Mouse (Mus musculus) limb, embryonic 13.5 days (tissue): ENCODE measurements around the gene Dmc1. TPM values are rescaled to one million over a fixed set of nuclear protein-coding genes. Genes with fewer than 3 reads are reported as not detected.

Source experiments
- ATAC-seq: fragments of 200-750 bp; cut with Nextera tagmentation; 2 replicates; pipeline ENCODE4 v1.8.0; 2017; ENCODE audit warnings: low read depth, moderate number of reproducible peaks, moderate TSS enrichment; ENCODE audit not compliant: low FRiP score
- H3K27ac ChIP-seq: fragments of 300-500 bp; sonication (generic); 2 replicates; pipeline ENCODE4 v1.5.1; 2015; ENCODE audit warnings: inconsistent platforms, mild to moderate bottlenecking, moderate library complexity
- H3K27me3 ChIP-seq: fragments of 300-500 bp; sonication (generic); 2 replicates; pipeline ENCODE4 v1.6.1; 2015; ENCODE audit warnings: mild to moderate bottlenecking, inconsistent platforms
- H3K36me3 ChIP-seq: fragments of 300-500 bp; sonication (generic); 2 replicates; pipeline ENCODE4 v1.6.1; 2015; ENCODE audit warnings: inconsistent platforms, mild to moderate bottlenecking, moderate library complexity
- H3K4me1 ChIP-seq: fragments of 300-500 bp; sonication (generic); 2 replicates; pipeline ENCODE4 v1.6.1; 2015; ENCODE audit warnings: inconsistent platforms
- H3K4me2 ChIP-seq: fragments of 300-500 bp; sonication (generic); replicated peaks from 2 replicates; pipeline ENCODE4 v1.6.1; 2015; ENCODE audit warnings: inconsistent platforms, mild to moderate bottlenecking, moderate library complexity
- H3K4me3 ChIP-seq: fragments of 300-500 bp; sonication (generic); 2 replicates; pipeline ENCODE4 v1.5.1; 2015; ENCODE audit warnings: moderate library complexity, mild to moderate bottlenecking, inconsistent platforms
- H3K9ac ChIP-seq: fragments of 300-500 bp; sonication (generic); 2 replicates; pipeline ENCODE4 v1.6.1; 2015; ENCODE audit warnings: mild to moderate bottlenecking, inconsistent platforms
- H3K9me3 ChIP-seq: fragments of 300-500 bp; sonication (generic); 2 replicates; pipeline ENCODE4 v1.6.1; 2016; ENCODE audit warnings: inconsistent platforms
- WGBS: fragments of 180-500 bp; shearing (Covaris S2); methylation state at CpG from one replicate; pipeline ENCODE4 v1.1.7; 2015; 5-methylcytosine and 5-hydroxymethylcytosine counted together
- polyA plus RNA-seq: library from polyadenylated mRNA; unstranded; fragments of >200 nt; fragmentation: Nextera tagmentation; extraction: Ambion mirVana; gene quantifications from 2 replicates; pipeline ENCODE4 v1.2.1, GENCODE M21; 2015

Gene Dmc1
- polyA plus RNA-seq, 1 experiment from 2014 or later, result 3.2 TPM

DNA sequence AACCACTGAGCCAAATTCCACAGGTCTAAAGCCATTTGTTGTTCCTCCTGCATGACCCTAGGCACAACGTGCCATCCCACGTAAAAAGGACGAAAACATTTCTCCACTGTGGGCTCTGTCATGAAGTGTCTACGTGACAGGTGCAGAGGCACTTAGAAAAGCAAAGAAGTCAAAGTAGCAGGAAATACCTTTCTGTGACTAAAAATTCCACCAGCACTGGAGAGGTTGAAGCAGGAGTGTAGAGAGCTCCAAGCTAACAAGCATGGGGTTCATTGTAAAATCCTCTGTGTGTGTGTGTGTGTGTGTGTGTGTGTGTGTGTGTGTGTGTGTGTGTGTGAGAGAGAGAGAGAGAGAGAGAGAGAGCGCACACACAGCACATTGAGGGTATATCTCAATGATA is 52.3 kb downstream of the Dmc1 start:
- Histone ChIP-seq H3K36me3 (no peaks in the 10 kb centered on the region), H3K4me3 (no peak overlapping the region), H3K27ac (no peak overlapping the region), H3K9ac (no peak overlapping the region), H3K4me1 (no peaks in the 10 kb centered on the region), H3K4me2 (no peak overlapping the region), H3K9me3 (no peaks in the 10 kb centered on the region), H3K27me3 (peaks cover 3% of the 10 kb centered on the region; the same call in 1 of the 2 replicates)
- no peak for ATAC-seq
- WGBS, result 81% methylated on average over 5 of the region's 5 CpGs

DNA sequence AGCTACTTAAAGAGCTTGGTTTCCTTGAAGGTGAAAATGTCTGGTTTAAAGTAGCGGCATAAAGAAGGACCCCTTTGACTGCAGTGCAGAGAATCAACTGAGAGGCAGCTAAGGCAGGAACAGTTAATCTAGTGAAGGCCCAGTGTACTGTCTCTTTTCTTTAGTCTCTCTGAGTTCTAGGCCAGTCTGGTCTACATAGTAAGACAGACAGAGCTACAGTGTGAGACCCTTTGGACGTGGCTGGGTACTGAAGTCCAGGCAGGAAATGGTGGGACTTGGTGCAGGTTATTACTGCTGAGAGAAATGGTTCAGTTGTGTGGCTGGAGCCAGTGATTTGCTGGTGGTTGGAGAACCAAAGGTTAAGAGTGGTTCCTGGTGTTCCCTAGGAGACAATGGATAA is 56.7 kb downstream of the Dmc1 start:
- no peak overlapping the region for H3K9ac ChIP-seq
- no peak overlapping the region for H3K4me3 ChIP-seq
- 92% methylated on average over 2 of the region's 2 CpGs for WGBS

DNA sequence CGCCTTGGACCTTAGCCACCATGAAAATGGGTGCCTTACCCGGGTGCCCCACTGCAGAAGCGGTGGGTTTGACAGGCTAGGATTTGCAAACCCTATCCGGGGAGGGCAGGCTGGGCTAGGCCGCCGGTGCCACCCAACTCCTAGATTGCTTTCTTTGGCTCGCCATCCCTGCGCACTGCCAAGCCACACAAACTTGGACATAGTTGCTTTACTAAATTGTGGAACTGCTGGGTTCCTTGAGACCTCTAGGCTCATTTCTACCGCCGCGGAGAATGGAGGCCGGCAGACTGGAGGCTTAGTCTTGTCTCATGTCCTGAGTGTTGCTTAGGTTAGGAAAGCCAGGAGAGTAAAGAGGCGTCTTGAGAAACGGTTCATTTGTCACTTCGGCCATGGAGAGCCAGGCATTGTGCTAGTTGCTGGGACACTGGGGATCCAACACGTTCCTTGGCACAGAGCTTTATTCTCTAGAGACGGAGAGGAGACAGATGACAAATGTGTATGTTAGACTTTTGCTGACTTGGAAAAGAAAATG is 57.6 kb downstream of the Dmc1 start:
- no peak for ATAC-seq

More for the DNA sequence above, 56.7 kb downstream of the Dmc1 start:
- no peak overlapping the region for H3K4me2 ChIP-seq
- peaks cover 20% of the 10 kb centered on the region for H3K4me1 ChIP-seq
- H3K36me3 ChIP-seq, result peaks cover 12% of the 10 kb centered on the region
- no peak overlapping the region for H3K27ac ChIP-seq
- peaks cover 3% of the 10 kb centered on the region; the same call in 1 of the 2 replicates for H3K27me3 ChIP-seq
- ATAC-seq, result no peak
- H3K9me3 ChIP-seq, result no peaks in the 10 kb centered on the region

DNA sequence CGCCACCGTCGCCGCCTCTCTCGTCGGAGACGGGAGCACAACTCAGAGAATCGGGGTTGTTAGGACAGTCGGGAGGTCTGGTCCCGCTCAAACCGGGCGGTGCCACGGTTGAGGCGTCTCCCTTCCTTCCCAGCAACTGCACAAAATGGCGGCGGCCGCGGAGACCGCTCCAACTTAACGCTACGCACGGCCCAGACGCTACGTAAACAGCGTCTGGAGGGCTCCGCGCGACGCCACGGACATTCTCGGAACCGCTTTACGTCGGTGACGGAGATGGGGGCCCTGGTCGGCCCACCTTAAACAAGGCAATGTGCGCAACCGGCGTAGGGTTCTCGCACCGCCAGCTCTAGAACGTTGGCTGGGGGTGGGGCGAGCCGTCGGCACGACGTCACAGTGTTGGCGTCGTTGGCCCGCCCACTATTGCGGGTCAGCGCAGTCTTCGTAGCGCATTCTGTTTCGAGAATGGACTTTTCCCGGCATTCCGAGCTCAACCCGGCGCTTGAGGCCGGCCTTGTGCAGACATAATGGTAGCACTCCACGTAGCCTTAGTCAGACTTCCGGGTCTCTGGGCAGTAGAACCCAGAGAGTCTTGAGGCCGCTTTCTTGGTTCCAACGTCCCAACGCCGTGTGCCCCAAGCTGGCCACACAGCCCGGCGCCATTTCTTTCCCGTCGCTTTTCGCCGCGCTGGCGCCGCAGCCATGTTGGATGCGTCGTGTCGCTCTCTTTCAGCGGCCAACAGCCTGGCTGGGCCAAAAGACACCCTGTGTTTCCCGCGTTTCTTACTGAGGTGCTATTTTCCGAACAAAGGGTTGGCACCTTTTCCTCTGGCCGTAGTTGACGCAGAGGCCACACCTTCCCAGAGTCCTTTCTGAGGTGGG is 58.3 kb downstream of the Dmc1 start, which contains the start of gene Ddx17:
Gene Ddx17 (minus strand): TSS at position 332 of the 879 bp plus-strand sequence.
- Histone ChIP-seq H3K4me3 (peak within 1 kb of the TSS; percentile 94), H3K4me2 (peak within 1 kb of the TSS; percentile 91), H3K27me3 (peaks cover 3% of the 10 kb centered on the region; the same call in 1 of the 2 replicates), H3K9ac (peak within 1 kb of the TSS; percentile 97), H3K36me3 (peaks cover 27% of the 10 kb centered on the region), H3K9me3 (no peaks in the 10 kb centered on the region), H3K27ac (peak within 1 kb of the TSS; percentile 98), H3K4me1 (peaks cover 23% of the 10 kb centered on the region)
- WGBS, result 3% methylated on average over 84 of the region's 84 CpGs
- peak; percentile 97 for ATAC-seq

More for the DNA sequence above, 57.6 kb downstream of the Dmc1 start:
- peak overlapping the region; percentile 94 for H3K4me3 ChIP-seq
- peak overlapping the region; percentile 91 for H3K4me2 ChIP-seq
- H3K9ac ChIP-seq, result peak overlapping the region; percentile 68
- H3K27me3 ChIP-seq, result peaks cover 3% of the 10 kb centered on the region; the same call in 1 of the 2 replicates
- H3K27ac ChIP-seq, result peak overlapping the region; percentile 98
- peaks cover 23% of the 10 kb centered on the region for H3K4me1 ChIP-seq
- peaks cover 20% of the 10 kb centered on the region for H3K36me3 ChIP-seq
- no peaks in the 10 kb centered on the region for H3K9me3 ChIP-seq
- WGBS, result 80% methylated on average over 17 of the region's 17 CpGs

DNA sequence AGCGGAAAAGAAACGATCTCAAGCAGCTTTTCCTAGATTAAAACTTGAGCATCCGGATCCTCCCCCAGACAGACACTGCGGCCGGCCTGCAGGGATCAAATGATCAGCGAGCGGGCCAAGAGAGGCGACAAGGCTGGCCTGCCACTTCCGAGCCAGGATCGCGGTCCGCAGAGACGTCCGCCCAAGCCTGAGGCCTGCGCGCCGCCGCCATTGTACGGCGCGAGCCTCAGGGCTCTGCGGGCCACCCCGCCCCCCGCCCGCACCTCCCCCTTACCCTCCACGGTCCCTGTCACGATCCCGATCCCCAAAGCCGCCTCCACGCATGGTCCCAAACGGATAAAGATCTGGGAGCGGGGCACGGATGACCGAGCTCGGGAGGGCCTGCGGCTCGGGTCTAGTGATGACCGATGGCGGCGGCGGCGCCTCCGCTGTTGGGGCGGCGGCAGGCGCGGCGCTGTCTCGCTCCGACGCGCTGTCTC is 58.9 kb downstream of the Dmc1 start:
- peak overlapping the region; percentile 94 for H3K4me3 ChIP-seq
- H3K36me3 ChIP-seq, result peaks cover 34% of the 10 kb centered on the region
- peaks cover 3% of the 10 kb centered on the region; the same call in 1 of the 2 replicates for H3K27me3 ChIP-seq
- under 1% methylated on average over 52 of the region's 52 CpGs for WGBS
- H3K27ac ChIP-seq, result peak overlapping the region; percentile 97
- no peaks in the 10 kb centered on the region for H3K9me3 ChIP-seq
- H3K4me2 ChIP-seq, result peak overlapping the region; percentile 91
- H3K9ac ChIP-seq, result peak overlapping the region; percentile 97
- peaks cover 23% of the 10 kb centered on the region for H3K4me1 ChIP-seq
- peak; percentile 62 for ATAC-seq

DNA sequence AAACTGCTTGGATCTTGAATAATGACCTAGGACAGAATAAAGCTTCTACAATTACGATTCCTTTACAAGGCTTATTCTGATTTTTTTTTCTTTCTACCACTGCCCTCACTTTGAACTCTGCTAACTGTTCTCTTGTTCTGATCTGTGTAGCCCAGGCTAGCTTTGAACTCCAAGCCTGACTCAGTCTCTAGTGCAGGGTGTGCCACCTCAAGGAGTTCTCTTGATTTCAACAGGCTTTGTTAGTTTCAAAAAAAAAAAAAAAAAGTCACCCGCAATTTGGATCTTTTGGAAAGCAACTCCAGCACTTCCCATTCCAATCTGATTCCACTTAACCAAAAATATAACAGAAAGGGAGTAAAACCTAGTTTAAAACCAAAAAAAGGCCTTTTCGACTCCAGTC is 59.4 kb downstream of the Dmc1 start:
- Histone ChIP-seq H3K4me3 (peak overlapping the region; percentile 94), H3K27ac (peak overlapping the region; percentile 97), H3K4me2 (peak overlapping the region; percentile 91), H3K9ac (peak overlapping the region; percentile 97), H3K9me3 (no peaks in the 10 kb centered on the region), H3K27me3 (peaks cover 3% of the 10 kb centered on the region; the same call in 1 of the 2 replicates), H3K4me1 (peaks cover 23% of the 10 kb centered on the region), H3K36me3 (peaks cover 38% of the 10 kb centered on the region)
- no peak for ATAC-seq
- WGBS, result 3% methylated on average over 3 of the region's 3 CpGs

DNA sequence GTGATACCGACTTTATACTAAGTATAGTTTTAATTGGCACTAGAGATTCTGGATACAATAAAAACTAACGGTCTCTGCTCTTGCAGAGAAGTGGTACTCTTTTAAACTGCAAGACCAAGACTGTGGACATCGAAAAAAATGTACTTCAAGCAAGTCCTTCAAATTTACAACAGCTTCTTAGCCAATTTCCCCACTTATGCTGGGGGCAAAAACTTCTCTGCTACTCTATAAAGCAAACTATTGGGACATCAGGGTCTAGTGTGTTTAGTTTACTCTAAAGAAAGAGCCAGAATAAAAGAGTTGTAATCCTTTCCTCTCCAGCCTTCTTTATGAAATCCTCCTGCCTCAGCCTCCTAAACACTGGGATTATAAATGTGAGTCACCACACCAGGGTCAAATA is 60.9 kb downstream of the Dmc1 start:
- no peaks in the 10 kb centered on the region for H3K27me3 ChIP-seq
- H3K4me2 ChIP-seq, result peak overlapping the region; percentile 91
- H3K4me3 ChIP-seq, result peak overlapping the region; percentile 94
- WGBS, result 85% methylated on average over 3 of the region's 3 CpGs
- H3K27ac ChIP-seq, result no peak overlapping the region
- peaks cover 53% of the 10 kb centered on the region for H3K36me3 ChIP-seq
- no peak for ATAC-seq
- H3K9me3 ChIP-seq, result no peaks in the 10 kb centered on the region
- H3K9ac ChIP-seq, result no peak overlapping the region
- H3K4me1 ChIP-seq, result peaks cover 23% of the 10 kb centered on the region

DNA sequence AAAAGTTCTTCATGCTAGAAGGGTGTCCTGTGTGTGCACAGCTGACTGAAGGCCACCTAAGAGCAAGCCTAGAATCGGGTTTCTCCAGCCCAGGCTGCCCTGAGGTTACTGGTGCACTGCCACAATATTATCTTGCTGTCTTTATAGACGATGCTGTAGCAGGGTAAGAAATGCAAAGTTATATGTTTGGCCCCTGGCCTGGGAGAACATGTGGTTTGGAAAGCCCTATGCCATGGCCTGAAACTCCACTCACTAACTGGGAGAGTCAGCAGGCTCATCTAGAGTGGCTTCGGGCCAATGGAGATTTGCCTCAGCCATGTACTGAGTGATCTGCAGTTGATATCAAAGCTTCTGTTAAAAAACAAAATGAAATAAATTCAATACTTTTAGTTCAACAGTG is 71.1 kb downstream of the Dmc1 start:
- Histone ChIP-seq H3K36me3 (peaks cover 98% of the 10 kb centered on the region), H3K27ac (no peak overlapping the region), H3K4me2 (no peak overlapping the region), H3K27me3 (no peaks in the 10 kb centered on the region), H3K4me3 (no peak overlapping the region), H3K4me1 (peaks cover 9% of the 10 kb centered on the region), H3K9me3 (no peaks in the 10 kb centered on the region), H3K9ac (no peak overlapping the region)
- 92% methylated on average over 3 of the region's 3 CpGs for WGBS
- no peak for ATAC-seq

DNA sequence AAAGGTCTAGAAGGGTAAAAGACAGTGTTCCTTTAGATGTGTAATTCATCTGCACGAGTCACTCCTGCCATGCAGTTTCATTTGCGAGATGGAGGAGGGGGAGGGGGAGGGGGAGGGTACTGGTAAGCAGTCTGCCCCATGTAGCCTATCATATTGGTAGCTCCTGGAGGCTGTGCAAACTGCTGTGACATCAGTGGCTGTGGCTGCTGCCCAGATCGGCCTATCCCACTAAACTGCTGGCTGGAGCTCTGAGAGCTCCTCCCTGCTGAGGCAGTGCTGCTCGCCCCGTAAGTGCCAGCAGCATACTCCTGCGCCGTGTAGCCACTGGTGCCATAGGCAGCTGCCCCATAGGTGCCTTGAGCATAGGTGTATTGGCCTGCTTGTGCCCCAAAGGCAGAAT is 75.0 kb downstream of the Dmc1 start:
- Histone ChIP-seq H3K4me3 (no peak overlapping the region), H3K9me3 (no peaks in the 10 kb centered on the region), H3K9ac (no peak overlapping the region), H3K36me3 (peaks cover 97% of the 10 kb centered on the region), H3K4me2 (no peak overlapping the region), H3K27me3 (no peaks in the 10 kb centered on the region), H3K27ac (no peak overlapping the region), H3K4me1 (peaks cover 12% of the 10 kb centered on the region)
- WGBS, result 73% methylated on average over 7 of the region's 7 CpGs
- ATAC-seq, result no peak

DNA sequence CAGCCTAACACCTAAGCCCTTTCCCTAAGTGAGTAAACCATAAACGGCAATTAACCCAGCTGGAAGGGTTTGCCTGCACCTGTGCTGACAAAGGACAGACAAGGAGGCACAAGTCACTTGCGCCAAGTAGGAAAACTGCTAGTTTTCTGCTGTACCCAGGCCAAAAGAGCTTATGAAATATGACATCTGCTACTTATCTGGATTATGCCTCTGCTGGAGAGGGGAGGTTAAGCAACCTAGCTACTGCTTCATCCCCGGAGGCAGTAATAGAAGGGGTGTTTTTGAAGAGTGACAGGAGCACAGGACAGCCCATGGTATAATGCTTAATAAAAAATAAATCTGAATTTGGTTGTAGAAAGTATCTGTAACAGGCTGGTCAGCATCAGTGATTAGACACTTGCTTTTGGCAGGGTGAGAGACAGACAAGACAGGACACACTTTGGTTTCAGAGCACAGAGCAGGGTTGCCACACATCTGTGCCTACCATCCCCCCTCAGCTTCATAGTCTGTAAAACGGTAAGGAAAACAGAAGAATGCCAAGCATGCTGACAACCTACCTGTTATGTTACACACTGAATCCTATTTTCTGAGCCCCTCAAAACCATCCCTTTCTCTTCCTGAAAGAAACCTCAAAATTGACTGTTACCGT is 76.8 kb downstream of the Dmc1 start:
- Histone ChIP-seq H3K27ac (no peak overlapping the region; the same call in 1 of the 2 replicates), H3K9me3 (no peaks in the 10 kb centered on the region), H3K4me3 (no peak overlapping the region), H3K9ac (no peak overlapping the region), H3K36me3 (peaks cover 97% of the 10 kb centered on the region), H3K4me1 (peaks cover 12% of the 10 kb centered on the region), H3K27me3 (no peaks in the 10 kb centered on the region), H3K4me2 (no peak overlapping the region)
- WGBS, result 55% methylated on average over 5 of the region's 5 CpGs
- ATAC-seq, result no peak

DNA sequence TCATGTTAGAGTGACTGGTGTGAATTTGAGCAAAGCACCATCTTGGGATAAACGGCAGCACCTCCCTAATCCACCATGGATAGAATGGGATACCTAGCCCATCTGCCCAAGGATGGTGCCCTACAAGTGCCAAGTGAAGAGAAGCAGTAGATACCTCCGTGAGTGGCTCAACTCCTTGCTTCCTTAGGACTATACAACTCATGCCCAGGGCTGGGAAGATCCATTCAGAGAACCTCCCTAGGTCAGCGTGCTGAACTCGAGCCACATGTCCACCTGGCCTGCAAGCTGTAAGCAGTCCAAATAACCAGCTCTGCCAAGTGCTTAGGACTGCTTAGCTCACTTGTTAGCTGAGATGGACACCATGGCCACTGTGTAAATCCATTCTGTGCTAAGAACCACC is 77.7 kb downstream of the Dmc1 start:
- Histone ChIP-seq H3K36me3 (peaks cover 98% of the 10 kb centered on the region), H3K9ac (no peak overlapping the region), H3K4me2 (no peak overlapping the region), H3K9me3 (no peaks in the 10 kb centered on the region), H3K4me1 (peaks cover 12% of the 10 kb centered on the region), H3K27ac (no peak overlapping the region), H3K4me3 (no peak overlapping the region), H3K27me3 (no peaks in the 10 kb centered on the region)
- no peak for ATAC-seq
- 86% methylated on average over 4 of the region's 4 CpGs for WGBS
